Mouse (Mus musculus) stomach, postnatal 0 days (tissue): Measurements from ENCODE around the gene Palld.

Experiments
- CTCF ChIP-seq: IDR thresholded peaks from 2 replicates; pipeline ENCODE4 v1.5.1; 2016; ENCODE audit warnings: antibody characterized with exemption, low read depth, mild to moderate bottlenecking, moderate library complexity
- EP300 ChIP-seq: optimal IDR thresholded peaks from 2 replicates; pipeline ENCODE3; 2016; ENCODE audit warnings: antibody characterized with exemption

DNA sequence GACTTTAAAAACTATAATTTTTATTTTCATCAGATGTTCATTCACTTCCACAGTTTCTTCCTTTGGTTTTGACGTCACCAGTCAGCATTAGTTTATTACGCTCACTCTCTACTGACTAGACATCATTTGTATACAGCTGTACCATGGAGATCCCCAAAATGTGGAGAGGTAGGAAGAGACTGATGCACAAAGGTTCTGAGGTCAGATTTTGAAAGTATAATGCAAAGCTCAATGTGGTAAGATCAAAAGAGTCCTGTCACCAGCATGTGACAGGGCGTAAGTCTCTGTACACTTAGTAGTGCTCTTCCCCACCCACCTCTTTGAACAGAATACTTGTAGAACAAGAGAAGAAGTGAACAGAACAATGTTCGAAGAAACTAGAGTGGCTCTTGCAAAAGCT is 339.9 kb downstream of the Palld start:
- TF ChIP-seq CTCF (no peak), EP300 (no peak)
